Mouse (Mus musculus): ENCODE data around the gene Gm20388. TPM values are rescaled to one million over a fixed set of nuclear protein-coding genes. Genes with fewer than 3 reads are reported as not detected.

The Gm20388 gene
- polyA plus RNA-seq, 1 experiment = 28.1 TPM

DNA sequence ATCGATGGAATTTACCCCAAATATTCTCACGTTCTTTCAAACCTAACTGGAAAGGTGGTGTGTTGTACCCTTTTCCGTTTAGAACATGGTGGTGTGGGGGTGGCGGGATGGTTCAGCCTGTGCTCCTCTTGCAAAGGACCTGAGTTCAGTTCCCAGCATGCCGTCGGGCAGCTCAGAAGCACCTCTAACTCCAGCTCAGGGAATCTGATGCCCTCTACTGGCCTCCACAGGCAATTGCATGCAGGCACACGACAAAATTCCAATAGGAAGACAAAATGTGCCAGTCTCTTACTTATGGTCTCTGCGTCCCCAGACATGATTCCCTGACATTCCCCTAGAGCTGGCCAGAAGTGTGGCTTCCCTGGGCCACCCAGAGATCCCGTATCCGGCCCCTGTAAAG is 1304.3 kb downstream of the Gm20388 start:
- Histone ChIP-seq H3K9ac (ENCODE audit: low read depth, poor library complexity, severe bottlenecking) (no peak overlapping the region), H3K27me3 (ENCODE audit: control insufficient read depth, insufficient read depth, low read length, poor library complexity, severe bottlenecking) (no peaks in the 10 kb centered on the region), H3K4me3 (ENCODE audit: low read depth, low read length) (no peak overlapping the region), H3K36me3 (ENCODE audit: control insufficient read depth, insufficient read depth, low read length, poor library complexity, severe bottlenecking) (no peaks in the 10 kb centered on the region), H3K4me1 (ENCODE audit: control insufficient read depth, insufficient read depth, low read length) (no peaks in the 10 kb centered on the region), H3K9me3 (replicated peaks; ENCODE audit: control insufficient read depth, insufficient read depth, low read length, poor library complexity, severe bottlenecking) (no peaks in the 10 kb centered on the region), H3K27ac (ENCODE audit: insufficient read depth, low read length) (no peak overlapping the region)
- TF ChIP-seq EP300 (IDR thresholded peaks at IDR 0.05; ENCODE audit: insufficient read depth, low read depth, low read length) = no peak
- TF ChIP-seq CTCF (IDR thresholded peaks at IDR 0.05; ENCODE audit: low read depth, low read length) = peak; percentile 87
- no peak for TF ChIP-seq POLR2A (IDR thresholded peaks at IDR 0.05; ENCODE audit: insufficient read depth, low read length)

DNA sequence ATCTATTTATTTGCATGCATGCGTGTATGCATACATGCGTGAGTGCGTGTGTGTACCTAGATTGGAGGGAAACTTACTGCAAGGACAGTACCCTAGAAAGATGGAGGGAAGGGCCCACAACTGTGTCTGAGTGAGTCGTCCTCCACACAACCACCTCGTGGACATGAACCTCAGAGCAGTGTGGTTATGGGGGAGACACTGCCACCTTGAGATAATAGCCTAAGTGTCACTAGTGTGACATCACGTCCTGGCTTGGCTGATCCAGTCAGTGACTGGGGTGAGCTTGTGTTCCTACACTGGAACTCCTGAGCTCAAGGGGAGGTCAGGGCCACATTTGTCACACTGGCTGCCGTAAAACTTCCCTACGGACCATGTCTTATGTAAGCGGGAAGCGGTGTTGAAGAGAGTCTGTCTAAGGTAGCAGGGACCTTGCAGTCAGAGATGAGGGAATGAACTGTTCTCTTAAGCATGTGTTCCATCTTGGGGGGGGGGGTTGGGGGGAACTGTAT is 1305.9 kb downstream of the Gm20388 start:
- no peaks in the 10 kb centered on the region for H3K9me3 ChIP-seq (replicated peaks; ENCODE audit: control insufficient read depth, insufficient read depth, low read length, poor library complexity, severe bottlenecking)
- no peak overlapping the region for H3K4me3 ChIP-seq (ENCODE audit: low read depth, low read length)
- H3K27ac ChIP-seq (ENCODE audit: insufficient read depth, low read length) = no peak overlapping the region
- TF ChIP-seq CTCF (IDR thresholded peaks at IDR 0.05; ENCODE audit: low read depth, low read length) = no peak
- TF ChIP-seq POLR2A (IDR thresholded peaks at IDR 0.05; ENCODE audit: insufficient read depth, low read length) = no peak
- TF ChIP-seq EP300 (IDR thresholded peaks at IDR 0.05; ENCODE audit: insufficient read depth, low read depth, low read length) = no peak
- no peaks in the 10 kb centered on the region for H3K4me1 ChIP-seq (ENCODE audit: control insufficient read depth, insufficient read depth, low read length)
- no peak overlapping the region for H3K9ac ChIP-seq (ENCODE audit: low read depth, poor library complexity, severe bottlenecking)
- no peaks in the 10 kb centered on the region for H3K36me3 ChIP-seq (ENCODE audit: control insufficient read depth, insufficient read depth, low read length, poor library complexity, severe bottlenecking)
- H3K27me3 ChIP-seq (ENCODE audit: control insufficient read depth, insufficient read depth, low read length, poor library complexity, severe bottlenecking) = no peaks in the 10 kb centered on the region

DNA sequence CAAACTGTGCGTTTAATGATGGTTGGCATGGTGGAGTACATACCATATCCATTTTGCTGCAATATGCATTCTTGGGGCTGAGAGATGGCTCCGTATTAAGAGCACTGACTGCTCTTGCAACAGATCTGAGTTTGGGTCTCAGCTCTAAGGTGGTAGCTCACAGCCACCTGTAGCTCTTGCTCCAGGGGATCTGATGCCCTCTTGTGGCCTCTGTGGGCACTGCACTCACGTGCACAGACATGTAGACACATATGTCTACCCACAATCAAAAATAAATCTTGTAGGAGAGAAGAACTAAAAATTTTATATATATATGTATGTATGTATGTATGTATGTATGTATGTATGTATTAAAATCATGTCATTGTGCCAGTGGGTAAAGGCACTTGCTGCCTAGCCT is 1307.8 kb downstream of the Gm20388 start:
- H3K4me1 ChIP-seq (ENCODE audit: control insufficient read depth, insufficient read depth, low read length) = no peaks in the 10 kb centered on the region
- H3K4me3 ChIP-seq (ENCODE audit: low read depth, low read length) = no peak overlapping the region
- peak; percentile 76 for TF ChIP-seq CTCF (IDR thresholded peaks at IDR 0.05; ENCODE audit: low read depth, low read length)
- no peak for TF ChIP-seq EP300 (IDR thresholded peaks at IDR 0.05; ENCODE audit: insufficient read depth, low read depth, low read length)

DNA sequence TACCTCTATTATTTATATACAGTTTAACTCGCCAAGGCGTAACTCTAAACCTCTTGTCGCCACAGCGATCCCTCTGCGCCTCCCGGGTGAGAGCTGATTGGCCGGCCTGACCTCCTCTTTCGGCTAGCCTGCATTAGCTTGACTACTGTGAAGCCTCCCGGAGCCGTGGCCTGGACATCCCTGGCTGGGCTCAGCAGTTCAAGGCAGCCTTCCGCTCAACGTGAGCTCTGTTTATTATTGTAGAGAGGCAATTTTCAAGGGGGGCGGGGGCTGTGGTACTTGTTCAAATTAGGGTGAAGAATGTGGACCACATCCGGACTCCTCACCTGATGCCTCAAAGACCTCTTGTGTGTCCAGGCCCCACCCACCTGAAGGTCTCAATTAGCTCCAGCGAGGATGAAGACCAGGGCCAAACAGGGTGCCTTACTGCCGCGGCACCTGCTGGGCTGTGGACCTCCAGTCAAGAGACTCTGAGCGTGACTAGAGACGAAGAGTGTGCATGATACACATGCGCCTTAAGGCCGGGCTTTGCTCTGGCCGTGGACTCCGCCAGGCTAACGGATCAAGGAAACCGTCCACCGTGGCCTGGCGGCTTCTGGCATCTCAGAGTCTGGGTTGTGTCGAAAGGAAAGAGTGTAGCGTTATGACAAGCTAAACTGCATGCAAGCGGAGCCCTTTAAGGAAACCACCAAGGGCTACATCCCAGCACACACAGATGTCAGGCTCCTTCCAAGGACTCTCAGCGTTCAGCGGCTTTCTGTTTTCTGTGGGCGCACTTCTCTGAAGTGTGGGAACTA is 1309.7 kb downstream of the Gm20388 start:
- no peaks in the 10 kb centered on the region for H3K9me3 ChIP-seq (replicated peaks; ENCODE audit: control insufficient read depth, insufficient read depth, low read length, poor library complexity, severe bottlenecking)
- no peaks in the 10 kb centered on the region for H3K36me3 ChIP-seq (ENCODE audit: control insufficient read depth, insufficient read depth, low read length, poor library complexity, severe bottlenecking)
- no peak overlapping the region for H3K27ac ChIP-seq (ENCODE audit: insufficient read depth, low read length)
- H3K9ac ChIP-seq (ENCODE audit: low read depth, poor library complexity, severe bottlenecking) = no peak overlapping the region
- H3K4me1 ChIP-seq (ENCODE audit: control insufficient read depth, insufficient read depth, low read length) = no peaks in the 10 kb centered on the region
- TF ChIP-seq EP300 (IDR thresholded peaks at IDR 0.05; ENCODE audit: insufficient read depth, low read depth, low read length) (no peak), CTCF (IDR thresholded peaks at IDR 0.05; ENCODE audit: low read depth, low read length) (no peak), POLR2A (IDR thresholded peaks at IDR 0.05; ENCODE audit: insufficient read depth, low read length) (no peak)
- no peaks in the 10 kb centered on the region for H3K27me3 ChIP-seq (ENCODE audit: control insufficient read depth, insufficient read depth, low read length, poor library complexity, severe bottlenecking)
- H3K4me3 ChIP-seq (ENCODE audit: low read depth, low read length) = peak overlapping the region; percentile 33

More for the DNA sequence above, 1307.8 kb downstream of the Gm20388 start:
- Histone ChIP-seq H3K27me3 (ENCODE audit: control insufficient read depth, insufficient read depth, low read length, poor library complexity, severe bottlenecking) (no peaks in the 10 kb centered on the region), H3K9ac (ENCODE audit: low read depth, poor library complexity, severe bottlenecking) (no peak overlapping the region), H3K27ac (ENCODE audit: insufficient read depth, low read length) (no peak overlapping the region), H3K36me3 (ENCODE audit: control insufficient read depth, insufficient read depth, low read length, poor library complexity, severe bottlenecking) (no peaks in the 10 kb centered on the region), H3K9me3 (replicated peaks; ENCODE audit: control insufficient read depth, insufficient read depth, low read length, poor library complexity, severe bottlenecking) (no peaks in the 10 kb centered on the region)

DNA sequence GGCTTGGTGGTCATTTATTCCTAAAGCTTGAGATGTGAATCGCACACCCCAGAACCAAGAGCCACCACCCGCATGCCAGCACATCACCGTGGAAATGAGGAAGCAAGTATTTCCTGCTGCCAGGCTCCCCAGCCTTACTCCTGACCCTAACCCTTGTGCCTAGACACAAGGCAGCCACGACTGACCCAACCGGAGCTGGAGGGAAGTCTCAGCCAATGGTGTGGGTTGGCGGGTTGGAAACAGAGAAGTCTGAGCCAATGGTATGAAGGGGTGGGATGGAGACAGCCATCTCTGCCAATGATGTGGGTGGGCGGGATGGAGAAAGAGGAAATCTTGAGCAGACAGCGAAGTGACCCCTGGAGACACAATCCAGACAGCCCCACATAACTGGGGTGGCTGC is 1314.1 kb downstream of the Gm20388 start:
- Histone ChIP-seq H3K27ac (ENCODE audit: insufficient read depth, low read length) (no peak overlapping the region), H3K4me1 (ENCODE audit: control insufficient read depth, insufficient read depth, low read length) (no peaks in the 10 kb centered on the region), H3K4me3 (ENCODE audit: low read depth, low read length) (no peak overlapping the region), H3K27me3 (ENCODE audit: control insufficient read depth, insufficient read depth, low read length, poor library complexity, severe bottlenecking) (no peaks in the 10 kb centered on the region), H3K9ac (ENCODE audit: low read depth, poor library complexity, severe bottlenecking) (no peak overlapping the region), H3K9me3 (replicated peaks; ENCODE audit: control insufficient read depth, insufficient read depth, low read length, poor library complexity, severe bottlenecking) (no peaks in the 10 kb centered on the region), H3K36me3 (ENCODE audit: control insufficient read depth, insufficient read depth, low read length, poor library complexity, severe bottlenecking) (no peaks in the 10 kb centered on the region)
- no peak for TF ChIP-seq POLR2A (IDR thresholded peaks at IDR 0.05; ENCODE audit: insufficient read depth, low read length)
- TF ChIP-seq EP300 (IDR thresholded peaks at IDR 0.05; ENCODE audit: insufficient read depth, low read depth, low read length) = no peak
- TF ChIP-seq CTCF (IDR thresholded peaks at IDR 0.05; ENCODE audit: low read depth, low read length) = no peak

DNA sequence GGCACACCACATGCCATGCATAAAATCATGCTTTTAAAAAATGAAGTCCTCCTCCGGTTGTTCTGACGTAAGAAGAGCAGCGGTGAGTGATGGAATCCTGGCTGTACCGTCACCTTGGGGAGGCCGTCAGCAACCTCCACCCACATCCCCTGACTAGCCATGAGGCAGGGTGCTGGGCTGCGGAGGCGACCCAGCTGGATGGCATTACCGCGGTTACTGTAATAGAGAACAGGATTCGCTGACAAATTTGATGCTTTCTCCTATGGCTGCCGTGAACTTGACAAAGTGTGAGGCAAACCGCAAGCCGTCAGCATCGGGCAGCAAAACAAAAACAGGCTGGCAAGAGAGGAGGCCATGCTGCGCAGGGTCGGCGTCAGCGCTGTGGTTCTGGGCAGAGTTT is 1317.1 kb downstream of the Gm20388 start:
- Histone ChIP-seq H3K4me1 (ENCODE audit: control insufficient read depth, insufficient read depth, low read length) (no peaks in the 10 kb centered on the region), H3K36me3 (ENCODE audit: control insufficient read depth, insufficient read depth, low read length, poor library complexity, severe bottlenecking) (no peaks in the 10 kb centered on the region), H3K27ac (ENCODE audit: insufficient read depth, low read length) (no peak overlapping the region), H3K9me3 (replicated peaks; ENCODE audit: control insufficient read depth, insufficient read depth, low read length, poor library complexity, severe bottlenecking) (no peaks in the 10 kb centered on the region), H3K4me3 (ENCODE audit: low read depth, low read length) (no peak overlapping the region), H3K9ac (ENCODE audit: low read depth, poor library complexity, severe bottlenecking) (no peak overlapping the region), H3K27me3 (ENCODE audit: control insufficient read depth, insufficient read depth, low read length, poor library complexity, severe bottlenecking) (no peaks in the 10 kb centered on the region)
- TF ChIP-seq CTCF (IDR thresholded peaks at IDR 0.05; ENCODE audit: low read depth, low read length) = no peak
- no peak for TF ChIP-seq EP300 (IDR thresholded peaks at IDR 0.05; ENCODE audit: insufficient read depth, low read depth, low read length)
- TF ChIP-seq POLR2A (IDR thresholded peaks at IDR 0.05; ENCODE audit: insufficient read depth, low read length) = no peak

Data from ES-Bruce4 (cell line).